Mouse (Mus musculus): ENCODE measurements around the gene Tex101.

- TF ChIP-seq CTCF (IDR thresholded peaks at IDR 0.05; ENCODE audit: extremely low read depth, insufficient read length, insufficient replicate concordance, low read depth, low read length) (no peak), POLR2A (IDR thresholded peaks at IDR 0.05; ENCODE audit: low read depth, low read length) (no peak)
Observed at GRCm38 (mm10) chr7:24644996-24645395, 31.5 kb downstream of the Tex101 start.

All from small intestine, adult 2 months (tissue).